Mouse (Mus musculus) liver, embryonic 12.5 days (tissue): ENCODE measurements around the gene Ptpn18. TPM values are rescaled to one million over a fixed set of nuclear protein-coding genes. Genes with fewer than 3 reads are reported as not detected.

Experiments used
- ATAC-seq: fragments of 200-750 bp; cut with Nextera tagmentation; 2 replicates; pipeline ENCODE4 v1.8.0; 2017; ENCODE audit warnings: moderate number of reproducible peaks, mild to moderate bottlenecking, moderate library complexity
- H3K27ac ChIP-seq: fragments of 300-500 bp; sonication (generic); 2 replicates; pipeline ENCODE4 v1.5.1; 2016; ENCODE audit warnings: mild to moderate bottlenecking
- H3K27me3 ChIP-seq: fragments of 300-500 bp; sonication (generic); replicated peaks from 2 replicates; pipeline ENCODE4 v1.6.1; 2016; ENCODE audit warnings: mild to moderate bottlenecking, moderate library complexity
- H3K36me3 ChIP-seq: fragments of 300-500 bp; sonication (generic); 2 replicates; pipeline ENCODE4 v1.6.1; 2016; ENCODE audit warnings: mild to moderate bottlenecking, moderate library complexity
- H3K4me1 ChIP-seq: fragments of 300-500 bp; sonication (generic); 2 replicates; pipeline ENCODE4 v1.6.1; 2016
- H3K4me2 ChIP-seq: fragments of 300-500 bp; sonication (generic); 2 replicates; pipeline ENCODE4 v1.6.1; 2016; ENCODE audit warnings: mild to moderate bottlenecking, moderate library complexity
- H3K4me3 ChIP-seq: fragments of 300-500 bp; sonication (generic); 2 replicates; pipeline ENCODE4 v1.5.1; 2016; ENCODE audit warnings: mild to moderate bottlenecking, moderate library complexity
- H3K9ac ChIP-seq: fragments of 300-500 bp; sonication (generic); 2 replicates; pipeline ENCODE4 v1.6.1; 2016; ENCODE audit warnings: mild to moderate bottlenecking, moderate library complexity
- H3K9me3 ChIP-seq: fragments of 300-500 bp; sonication (generic); replicated peaks from 2 replicates; pipeline ENCODE4 v1.6.1; 2016; ENCODE audit warnings: mild to moderate bottlenecking, moderate library complexity
- WGBS: fragments of 180-500 bp; shearing (Covaris S2); methylation state at CpG from one replicate; pipeline ENCODE4 v1.1.7; 2016; ENCODE audit not compliant: insufficient replicate concordance; 5-methylcytosine and 5-hydroxymethylcytosine counted together
- polyA plus RNA-seq: library from polyadenylated mRNA; unstranded; fragments of >200 nt; fragmentation: Nextera tagmentation; extraction: Ambion mirVana; gene quantifications from 2 replicates; pipeline ENCODE4 v1.2.1, GENCODE M21; 2016

The Ptpn18 gene
- polyA plus RNA-seq, 1 experiment from 2014 or later = 18.6 TPM

- no peak for ATAC-seq
- WGBS = 65% methylated on average over 4 of the region's 4 CpGs
- Histone ChIP-seq H3K27ac (no peak overlapping the region), H3K4me3 (no peak overlapping the region), H3K36me3 (no peaks in the 10 kb centered on the region), H3K9me3 (no peaks in the 10 kb centered on the region), H3K9ac (no peak overlapping the region), H3K4me1 (peaks cover 36% of the 10 kb centered on the region), H3K27me3 (peaks cover 27% of the 10 kb centered on the region), H3K4me2 (no peak overlapping the region)
These were observed 8.9 kb downstream of the Ptpn18 start for GRCm38 (mm10) chr1:34468500-34468899.

GRCm38 (mm10) chr1:34469801-34470200, 10.2 kb downstream of the Ptpn18 start:
- H3K4me2 ChIP-seq = no peak overlapping the region
- ATAC-seq = no peak

GRCm38 (mm10) chr1:34472427-34473300, 13.1 kb downstream of the Ptpn18 start:
- ATAC-seq = peak; percentile 68
- Histone ChIP-seq H3K9me3 (no peaks in the 10 kb centered on the region), H3K4me1 (peaks cover 21% of the 10 kb centered on the region), H3K36me3 (no peaks in the 10 kb centered on the region), H3K4me3 (peak overlapping the region; percentile 57), H3K4me2 (peak overlapping the region; percentile 87), H3K27ac (peak overlapping the region; percentile 55), H3K27me3 (peaks cover 32% of the 10 kb centered on the region), H3K9ac (peak overlapping the region; percentile 66)
- WGBS = under 1% methylated on average over 40 of the region's 43 CpGs

More at GRCm38 (mm10) chr1:34469801-34470200, 10.2 kb downstream of the Ptpn18 start:
- 70% methylated on average over 5 of the region's 5 CpGs for WGBS
- H3K4me3 ChIP-seq = no peak overlapping the region
- H3K27me3 ChIP-seq = peaks cover 32% of the 10 kb centered on the region
- no peaks in the 10 kb centered on the region for H3K9me3 ChIP-seq
- H3K36me3 ChIP-seq = no peaks in the 10 kb centered on the region
- H3K4me1 ChIP-seq = peaks cover 36% of the 10 kb centered on the region
- H3K27ac ChIP-seq = no peak overlapping the region
- no peak overlapping the region for H3K9ac ChIP-seq

GRCm38 (mm10) chr1:34478891-34479655, 19.5 kb downstream of the Ptpn18 start:
- Histone ChIP-seq H3K4me2 (no peak overlapping the region), H3K9ac (no peak overlapping the region), H3K36me3 (no peaks in the 10 kb centered on the region), H3K27me3 (no peaks in the 10 kb centered on the region), H3K9me3 (no peaks in the 10 kb centered on the region), H3K27ac (no peak overlapping the region), H3K4me1 (peaks cover 4% of the 10 kb centered on the region; the same call in 1 of the 2 replicates), H3K4me3 (no peak overlapping the region)
- no peak for ATAC-seq
- 16% methylated on average over 11 of the region's 11 CpGs for WGBS

- peaks cover 16% of the 10 kb centered on the region for H3K4me1 ChIP-seq
- WGBS = 20% methylated on average over 5 of the region's 5 CpGs
- H3K36me3 ChIP-seq = no peaks in the 10 kb centered on the region
- H3K4me2 ChIP-seq = 0 out of 2 replicates have a peak overlapping the region, but pooled peaks have one; percentile 13
- ATAC-seq = no peak
- H3K9me3 ChIP-seq = no peaks in the 10 kb centered on the region
- no peak overlapping the region for H3K4me3 ChIP-seq
- no peak overlapping the region for H3K27ac ChIP-seq
- H3K9ac ChIP-seq = no peak overlapping the region
- H3K27me3 ChIP-seq = no peaks in the 10 kb centered on the region; the same call in 1 of the 2 replicates
These were observed 21.2 kb downstream of the Ptpn18 start for GRCm38 (mm10) chr1:34480801-34481200.

- Histone ChIP-seq H3K36me3 (no peaks in the 10 kb centered on the region), H3K27ac (no peak overlapping the region), H3K4me2 (no peak overlapping the region), H3K9ac (no peak overlapping the region), H3K4me1 (peaks cover 19% of the 10 kb centered on the region), H3K9me3 (no peaks in the 10 kb centered on the region), H3K4me3 (no peak overlapping the region), H3K27me3 (no peaks in the 10 kb centered on the region; the same call in 1 of the 2 replicates)
- 31% methylated on average over 5 of the region's 5 CpGs for WGBS
- no peak for ATAC-seq
These were observed 22.5 kb downstream of the Ptpn18 start for GRCm38 (mm10) chr1:34481920-34482669.

GRCm38 (mm10) chr1:34484470-34484869, 24.9 kb downstream of the Ptpn18 start:
- 52% methylated on average over 10 of the region's 10 CpGs for WGBS
- ATAC-seq = no peak
- no peaks in the 10 kb centered on the region; the same call in 1 of the 2 replicates for H3K27me3 ChIP-seq

GRCm38 (mm10) chr1:34485461-34486188, 26.1 kb downstream of the Ptpn18 start:
- Histone ChIP-seq H3K4me3 (peak overlapping the region; percentile 27), H3K36me3 (no peaks in the 10 kb centered on the region), H3K4me2 (peak overlapping the region; percentile 58), H3K27ac (0 out of 2 replicates have a peak overlapping the region, but pooled peaks have one; percentile 28), H3K9me3 (no peaks in the 10 kb centered on the region), H3K9ac (no peak overlapping the region), H3K27me3 (no peaks in the 10 kb centered on the region; the same call in 1 of the 2 replicates), H3K4me1 (peaks cover 25% of the 10 kb centered on the region)
- ATAC-seq = peak; percentile 66
- WGBS = 4% methylated on average over 25 of the region's 25 CpGs

More at GRCm38 (mm10) chr1:34484470-34484869, 24.9 kb downstream of the Ptpn18 start:
- Histone ChIP-seq H3K4me3 (no peak overlapping the region), H3K27ac (no peak overlapping the region), H3K9ac (no peak overlapping the region), H3K9me3 (no peaks in the 10 kb centered on the region), H3K4me2 (no peak overlapping the region), H3K36me3 (no peaks in the 10 kb centered on the region), H3K4me1 (peaks cover 19% of the 10 kb centered on the region)

GRCm38 (mm10) chr1:34487383-34487782, 27.8 kb downstream of the Ptpn18 start:
- Histone ChIP-seq H3K4me3 (no peak overlapping the region), H3K4me2 (no peak overlapping the region), H3K27ac (no peak overlapping the region), H3K27me3 (no peaks in the 10 kb centered on the region; the same call in 1 of the 2 replicates), H3K9me3 (no peaks in the 10 kb centered on the region), H3K4me1 (peaks cover 20% of the 10 kb centered on the region), H3K9ac (no peak overlapping the region), H3K36me3 (no peaks in the 10 kb centered on the region)
- WGBS = 70% methylated on average over 3 of the region's 3 CpGs
- ATAC-seq = no peak

- no peaks in the 10 kb centered on the region; the same call in 1 of the 2 replicates for H3K27me3 ChIP-seq
- no peak overlapping the region for H3K9ac ChIP-seq
- peak; percentile 46; the same call in 1 of the 2 replicates for ATAC-seq
- H3K4me1 ChIP-seq = peaks cover 17% of the 10 kb centered on the region
- no peak overlapping the region for H3K4me3 ChIP-seq
- WGBS = 42% methylated on average over 6 of the region's 6 CpGs
- H3K4me2 ChIP-seq = no peak overlapping the region
- H3K27ac ChIP-seq = 0 out of 2 replicates have a peak overlapping the region, but pooled peaks have one; percentile 27
- H3K9me3 ChIP-seq = no peaks in the 10 kb centered on the region
- no peaks in the 10 kb centered on the region for H3K36me3 ChIP-seq
These were observed 30.4 kb downstream of the Ptpn18 start for GRCm38 (mm10) chr1:34489852-34490541.
